Mouse (Mus musculus) testis, adult 2 months (tissue): Measurements from ENCODE around the gene Jund.

Source experiments
- CTCF ChIP-seq: fragments of 200-500 bp; IDR thresholded peaks from 2 replicates; pipeline ENCODE4 v1.5.1; 2012; ENCODE audit warnings: low read depth, mild to moderate bottlenecking, inconsistent platforms, low read length, moderate library complexity; ENCODE audit not compliant: control insufficient read depth, insufficient read depth, insufficient replicate concordance
- POLR2A ChIP-seq: fragments of 200-500 bp; IDR thresholded peaks from 2 replicates; pipeline ENCODE4 v1.6.1; 2012; ENCODE audit warnings: low read depth, mild to moderate bottlenecking, inconsistent platforms, low read length, moderate library complexity; ENCODE audit not compliant: control insufficient read depth

GRCm38 (mm10) chr8:70741661-70742060 lies 42.9 kb downstream of the Jund start:
- TF ChIP-seq CTCF (no peak), POLR2A (no peak)
